Mouse (Mus musculus) spleen, postnatal 14 days (tissue): ENCODE results near the gene 2210016L21Rik.
A peak's percentile ranks its signal among the peaks of the same experiment; 100 is the strongest.
"Not testable (repeated sequence)": the region's sequence is repeated elsewhere in the genome, so short reads cannot be mapped to it uniquely, and the experiment has no call there.

Experiments used
- DNase-seq, 2 experiments: peaks; one replicate each; pipeline ENCODE4 v3.0.0; 2021 to 2022; ENCODE audit warnings: low spot score in 2 of 2

Gene 2210016L21Rik

GRCm38 (mm10) chr5:114942074-114942765 lies at the start of gene 2210016L21Rik:
Gene 2210016L21Rik (plus strand): TSS chr5:114942158.
- peak; percentile 60 to 70 for DNase-seq

GRCm38 (mm10) chr5:114895542-114895941 lies 46.4 kb upstream of the 2210016L21Rik start:
- DNase-seq = no peak

GRCm38 (mm10) chr5:114896688-114897373 lies 45.1 kb upstream of the 2210016L21Rik start, which contains the start of gene Oasl2:
Gene Oasl2 (plus strand): TSS chr5:114896936.
- DNase-seq = no peak

GRCm38 (mm10) chr5:114897374-114897793 lies 44.6 kb upstream of the 2210016L21Rik start:
- no peak for DNase-seq

GRCm38 (mm10) chr5:114898857-114899256 lies 43.1 kb upstream of the 2210016L21Rik start:
- no peak for DNase-seq

GRCm38 (mm10) chr5:114902413-114902812 lies 39.5 kb upstream of the 2210016L21Rik start:
- DNase-seq = peak in 1 of 2 experiments; percentile 54

GRCm38 (mm10) chr5:114908598-114909305 lies 33.2 kb upstream of the 2210016L21Rik start:
- no peak for DNase-seq

GRCm38 (mm10) chr5:114913686-114914085 lies 28.3 kb upstream of the 2210016L21Rik start:
- no peak for DNase-seq

GRCm38 (mm10) chr5:114914855-114915254 lies 27.1 kb upstream of the 2210016L21Rik start:
- DNase-seq = no peak

GRCm38 (mm10) chr5:114915854-114916253 lies 26.1 kb upstream of the 2210016L21Rik start:
- DNase-seq = no peak

GRCm38 (mm10) chr5:114916777-114917176 lies 25.2 kb upstream of the 2210016L21Rik start:
- DNase-seq = peak in 1 of 2 experiments; percentile 37

- not testable (repeated sequence) for DNase-seq
Measured at GRCm38 (mm10) chr5:114917357-114917756, 24.6 kb upstream of the 2210016L21Rik start.

GRCm38 (mm10) chr5:114921551-114922365 lies 20.2 kb upstream of the 2210016L21Rik start:
- peak; percentile 30 to 49 for DNase-seq

- DNase-seq = no peak
Measured at GRCm38 (mm10) chr5:114922366-114922731, 19.6 kb upstream of the 2210016L21Rik start.

GRCm38 (mm10) chr5:114922998-114923473 lies 18.9 kb upstream of the 2210016L21Rik start, which contains the start of gene Oasl1:
Gene Oasl1 (plus strand): TSS chr5:114923240.
- DNase-seq = peak; percentile 14 to 54

- no peak for DNase-seq
Measured at GRCm38 (mm10) chr5:114926153-114926684, 15.7 kb upstream of the 2210016L21Rik start.

GRCm38 (mm10) chr5:114926753-114927152 lies 15.2 kb upstream of the 2210016L21Rik start:
- DNase-seq = no peak

- DNase-seq = no peak
Measured at GRCm38 (mm10) chr5:114931626-114932025, 10.3 kb upstream of the 2210016L21Rik start.

GRCm38 (mm10) chr5:114933206-114933605 lies 8.8 kb upstream of the 2210016L21Rik start:
- no peak for DNase-seq

- no peak for DNase-seq
Measured at GRCm38 (mm10) chr5:114935838-114936237, 6.1 kb upstream of the 2210016L21Rik start.

- DNase-seq = not testable (repeated sequence)
Measured at GRCm38 (mm10) chr5:114941138-114941537, 820 bp upstream of the 2210016L21Rik start.
